Mouse (Mus musculus) C2C12 (cell line): Measurements from ENCODE around the gene Arl15. TPM values are rescaled to one million over a fixed set of nuclear protein-coding genes. Genes with fewer than 3 reads are reported as not detected.

Experiments
- H3K27me3 ChIP-seq: one replicate; pipeline ENCODE4 v1.6.1; 2011; ENCODE audit not compliant: control insufficient read depth, insufficient read depth, insufficient read length
- H3K36me3 ChIP-seq: one replicate; pipeline ENCODE4 v1.6.1; 2011; ENCODE audit not compliant: control insufficient read depth, insufficient read depth
- H3K4me3 ChIP-seq: one replicate; pipeline ENCODE4 v1.5.1; 2011; ENCODE audit warnings: mild to moderate bottlenecking, control low read depth; ENCODE audit not compliant: poor library complexity, insufficient read depth, severe bottlenecking
- H3K79me2 ChIP-seq: one replicate; pipeline ENCODE4 v1.6.1; 2011; ENCODE audit not compliant: control insufficient read depth, insufficient read depth
- H3K79me3 ChIP-seq: one replicate; pipeline ENCODE4 v1.6.1; 2011; ENCODE audit warnings: low read depth, control low read depth
- H3ac ChIP-seq: one replicate; pipeline ENCODE3; 2011; ENCODE audit warnings: low read depth; ENCODE audit not compliant: control insufficient read depth, insufficient read length
- CEBPB ChIP-seq: IDR thresholded peaks from one replicate; pipeline ENCODE4 v1.6.1; 2011; ENCODE audit warnings: low read depth, mild to moderate bottlenecking, control low read depth, moderate library complexity
- CTCF ChIP-seq: IDR thresholded peaks from one replicate; pipeline ENCODE4 v1.5.1; 2011; ENCODE audit not compliant: control insufficient read depth, insufficient read depth, insufficient read length
- FOSL1 ChIP-seq: IDR thresholded peaks from one replicate; pipeline ENCODE4 v1.8.0; 2011; ENCODE audit warnings: mild to moderate bottlenecking, low read length; ENCODE audit not compliant: poor library complexity, insufficient read depth, severe bottlenecking
- MAX ChIP-seq: IDR thresholded peaks from one replicate; pipeline ENCODE4 v1.6.1; 2011; ENCODE audit warnings: mild to moderate bottlenecking, control low read depth
- MYOD1 ChIP-seq: IDR thresholded peaks from one replicate; pipeline ENCODE4 v1.6.1; 2011; ENCODE audit warnings: low read depth; ENCODE audit not compliant: control insufficient read depth, insufficient read length
- MYOG ChIP-seq: IDR thresholded peaks from one replicate; pipeline ENCODE4 v1.6.1; 2011; ENCODE audit not compliant: control insufficient read depth, insufficient read length; ENCODE audit errors: extremely low read depth
- USF1 ChIP-seq: IDR thresholded peaks from one replicate; pipeline ENCODE4 v1.6.1; 2011; ENCODE audit warnings: low read depth, mild to moderate bottlenecking, control low read depth, moderate library complexity
- polyA plus RNA-seq: library from polyadenylated mRNA; unstranded; fragments of >200 nt; fragmentation: generic; extraction: Trizol; gene quantifications from one replicate; pipeline ENCODE4 v1.2.1, GENCODE M21; 2012; ENCODE audit warnings: missing spikeins

The Arl15 gene
- polyA plus RNA-seq, 1 experiment = 3.5 TPM

DNA sequence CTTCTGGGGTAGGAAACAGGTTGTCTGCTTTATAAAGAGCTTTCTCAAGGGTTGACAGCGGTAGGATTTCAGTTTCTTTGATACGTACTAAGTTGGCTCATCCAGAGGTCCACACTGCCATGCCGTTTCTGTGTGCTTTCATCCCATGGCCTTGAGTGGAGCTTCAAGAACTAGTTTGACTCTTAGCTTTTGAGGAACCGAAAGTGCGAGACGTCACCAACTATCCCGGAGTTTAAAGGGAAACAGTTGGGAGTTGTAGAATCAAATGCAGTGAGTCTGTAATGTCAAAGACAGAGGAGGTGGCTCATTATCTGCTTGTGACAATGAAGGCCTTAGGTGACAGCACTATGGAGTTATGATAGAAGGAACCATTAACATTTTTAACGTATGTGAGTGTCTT lies 49.6 kb downstream of the Arl15 start:
- Histone ChIP-seq H3K36me3 (no peaks in the 10 kb centered on the region), H3K4me3 (no peak overlapping the region), H3K79me3 (peaks cover 3% of the 10 kb centered on the region), H3K27me3 (no peaks in the 10 kb centered on the region), H3ac (no peak overlapping the region), H3K79me2 (no peaks in the 10 kb centered on the region)
- TF ChIP-seq CEBPB = no peak
- no peak for TF ChIP-seq MAX
- TF ChIP-seq FOSL1 = no peak
- no peak for TF ChIP-seq CTCF
- no peak for TF ChIP-seq MYOG
- TF ChIP-seq MYOD1 = no peak
- TF ChIP-seq USF1 = no peak

- H3K36me3 ChIP-seq = no peaks in the 10 kb centered on the region
- H3K4me3 ChIP-seq = no peak overlapping the region
- H3K27me3 ChIP-seq = no peaks in the 10 kb centered on the region
- peaks cover 3% of the 10 kb centered on the region for H3K79me3 ChIP-seq
- H3ac ChIP-seq = no peak overlapping the region
- no peak for TF ChIP-seq USF1
- TF ChIP-seq MYOG = no peak
- no peak for TF ChIP-seq MYOD1
- no peak for TF ChIP-seq FOSL1
- no peak for TF ChIP-seq CTCF
- no peak for TF ChIP-seq CEBPB
- TF ChIP-seq MAX = no peak
- no peaks in the 10 kb centered on the region for H3K79me2 ChIP-seq
These were observed 50.4 kb downstream of the Arl15 start for GRCm38 (mm10) chr13:113844717-113845116.

DNA sequence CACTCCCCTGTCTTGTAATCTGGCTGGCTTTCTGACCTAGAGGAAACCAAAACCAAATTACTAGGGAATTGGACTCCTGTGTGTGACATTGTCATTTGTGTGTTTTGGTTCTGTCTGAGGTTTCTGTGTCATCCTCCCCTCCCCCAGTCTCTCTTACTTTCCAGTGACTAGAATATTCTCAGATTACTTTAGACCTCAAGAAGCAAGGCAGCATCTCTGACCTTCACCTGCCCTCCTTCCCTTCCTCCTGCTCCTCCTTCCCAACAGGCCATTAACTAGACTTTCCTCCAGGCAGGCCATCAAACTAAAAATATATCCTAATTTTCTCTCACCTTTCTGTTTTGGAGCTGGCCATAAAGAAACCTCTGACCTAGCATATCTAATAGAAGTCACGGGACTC lies 50.9 kb downstream of the Arl15 start:
- no peaks in the 10 kb centered on the region for H3K79me2 ChIP-seq
- no peak overlapping the region for H3ac ChIP-seq
- no peaks in the 10 kb centered on the region for H3K27me3 ChIP-seq
- H3K36me3 ChIP-seq = no peaks in the 10 kb centered on the region
- H3K4me3 ChIP-seq = no peak overlapping the region
- TF ChIP-seq CTCF (no peak), MYOD1 (no peak), USF1 (no peak), MAX (no peak), MYOG (no peak), FOSL1 (no peak), CEBPB (no peak)
- H3K79me3 ChIP-seq = peaks cover 3% of the 10 kb centered on the region

- H3K4me3 ChIP-seq = no peak overlapping the region
These were observed 52.1 kb downstream of the Arl15 start for GRCm38 (mm10) chr13:113846413-113846812.

GRCm38 (mm10) chr13:113850431-113851034 lies 56.2 kb downstream of the Arl15 start:
- Histone ChIP-seq H3K79me2 (no peaks in the 10 kb centered on the region), H3ac (no peak overlapping the region), H3K27me3 (no peaks in the 10 kb centered on the region), H3K4me3 (no peak overlapping the region), H3K36me3 (no peaks in the 10 kb centered on the region), H3K79me3 (no peaks in the 10 kb centered on the region)
- TF ChIP-seq CTCF = no peak
- TF ChIP-seq MYOD1 = no peak
- TF ChIP-seq MAX = no peak
- no peak for TF ChIP-seq FOSL1
- TF ChIP-seq MYOG = no peak
- no peak for TF ChIP-seq USF1
- TF ChIP-seq CEBPB = no peak

More at GRCm38 (mm10) chr13:113846413-113846812, 52.1 kb downstream of the Arl15 start:
- H3K79me3 ChIP-seq = peaks cover 3% of the 10 kb centered on the region
- no peak overlapping the region for H3ac ChIP-seq
- H3K27me3 ChIP-seq = no peaks in the 10 kb centered on the region
- no peaks in the 10 kb centered on the region for H3K79me2 ChIP-seq
- TF ChIP-seq USF1 = no peak
- no peak for TF ChIP-seq CEBPB
- no peak for TF ChIP-seq FOSL1
- TF ChIP-seq MAX = no peak
- TF ChIP-seq MYOD1 = no peak
- no peak for TF ChIP-seq CTCF
- TF ChIP-seq MYOG = no peak
- no peaks in the 10 kb centered on the region for H3K36me3 ChIP-seq
